Mouse (Mus musculus): ENCODE data around the gene Dido1. TPM values are rescaled to one million over a fixed set of nuclear protein-coding genes. Genes with fewer than 3 reads are reported as not detected.

Gene Dido1
- polyA plus RNA-seq, 1 experiment, result 42.2 TPM

DNA sequence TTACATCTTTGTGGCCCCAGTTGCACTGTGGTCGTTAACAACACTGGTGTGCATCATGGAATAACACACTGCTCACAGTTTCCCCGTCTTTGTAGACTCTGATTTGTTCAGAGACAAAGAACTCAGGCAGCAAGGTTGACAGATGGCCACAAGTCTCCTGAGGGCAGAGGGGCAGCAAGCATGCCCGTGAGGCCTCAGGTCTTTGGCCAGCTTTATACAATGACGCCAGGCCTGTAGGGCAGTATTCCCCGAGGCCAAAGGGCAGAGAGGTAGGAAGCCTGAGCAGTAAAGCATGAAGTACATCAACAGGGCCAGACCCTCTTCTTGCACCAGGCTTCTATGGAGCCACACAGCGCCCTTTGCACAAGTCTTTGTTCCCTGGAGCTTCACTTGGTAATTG, 54.6 kb downstream of the Dido1 start:
- Histone ChIP-seq H3K27ac (ENCODE audit: control insufficient read depth, insufficient read depth, low read length) (no peak overlapping the region), H3K27me3 (ENCODE audit: control insufficient read depth, insufficient read depth, low read length) (no peaks in the 10 kb centered on the region), H3K4me3 (ENCODE audit: control insufficient read depth, insufficient read depth, low read length) (no peak overlapping the region), H3K36me3 (ENCODE audit: control insufficient read depth, insufficient read depth, low read length) (no peaks in the 10 kb centered on the region), H3K4me1 (replicated peaks; ENCODE audit: control insufficient read depth, insufficient read depth, low read length) (no peaks in the 10 kb centered on the region)
- TF ChIP-seq CTCF (IDR thresholded peaks at IDR 0.05; ENCODE audit: borderline replicate concordance, control insufficient read depth, extremely low read depth, insufficient read depth, low read length, poor library complexity), result no peak
- TF ChIP-seq POLR2A (IDR thresholded peaks at IDR 0.05; ENCODE audit: control insufficient read depth, extremely low read depth, insufficient read depth, low read length, poor library complexity), result no peak
- WGBS, result 79% methylated on average over 6 of the region's 6 CpGs
- DNase-seq, result no peak

DNA sequence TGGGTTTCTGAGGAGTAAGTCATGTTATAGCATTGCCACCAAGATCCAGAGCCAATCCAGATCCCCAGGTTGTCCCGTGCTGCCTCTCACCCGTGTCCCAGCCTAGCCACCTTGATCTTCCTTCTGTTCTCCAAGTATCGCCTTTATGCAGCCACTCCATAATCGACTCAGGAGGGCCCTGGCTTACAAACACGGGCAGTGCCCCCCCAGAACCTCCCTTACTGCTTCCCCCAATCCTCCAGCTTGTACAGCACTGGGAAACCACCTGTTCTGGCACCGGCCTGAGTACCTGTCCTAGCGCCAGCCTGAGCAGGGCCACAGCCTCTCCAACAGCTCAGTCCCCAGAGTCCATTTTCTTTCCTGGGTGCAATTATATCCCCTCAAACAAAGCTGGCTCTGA, 55.1 kb downstream of the Dido1 start:
- no peak overlapping the region for H3K27ac ChIP-seq (ENCODE audit: control insufficient read depth, insufficient read depth, low read length)
- H3K36me3 ChIP-seq (ENCODE audit: control insufficient read depth, insufficient read depth, low read length), result no peaks in the 10 kb centered on the region
- H3K4me1 ChIP-seq (replicated peaks; ENCODE audit: control insufficient read depth, insufficient read depth, low read length), result no peaks in the 10 kb centered on the region
- 83% methylated on average over 7 of the region's 7 CpGs for WGBS
- TF ChIP-seq CTCF (IDR thresholded peaks at IDR 0.05; ENCODE audit: borderline replicate concordance, control insufficient read depth, extremely low read depth, insufficient read depth, low read length, poor library complexity), result no peak
- TF ChIP-seq POLR2A (IDR thresholded peaks at IDR 0.05; ENCODE audit: control insufficient read depth, extremely low read depth, insufficient read depth, low read length, poor library complexity), result no peak
- no peak overlapping the region for H3K4me3 ChIP-seq (ENCODE audit: control insufficient read depth, insufficient read depth, low read length)
- DNase-seq, result no peak
- no peaks in the 10 kb centered on the region for H3K27me3 ChIP-seq (ENCODE audit: control insufficient read depth, insufficient read depth, low read length)

DNA sequence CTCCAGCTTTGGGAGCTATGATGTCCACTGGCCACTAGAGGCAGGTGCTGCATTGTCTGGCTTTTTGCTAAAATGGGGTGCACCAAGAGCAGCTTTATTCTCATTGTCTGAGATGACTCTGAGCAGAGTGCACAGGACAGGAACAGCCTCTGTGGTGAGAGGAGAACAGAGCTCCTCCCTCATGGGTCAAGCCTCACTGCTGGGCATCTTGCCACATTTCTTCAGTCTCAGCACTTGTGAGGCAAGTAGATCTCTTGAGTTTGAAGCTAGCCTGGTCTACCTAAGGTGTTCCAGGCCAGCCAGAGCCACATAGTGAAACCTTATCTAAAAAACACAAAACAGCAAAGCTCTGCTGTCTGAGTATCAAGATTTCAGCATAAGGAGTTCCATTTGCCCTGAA, 63.0 kb downstream of the Dido1 start:
- Histone ChIP-seq H3K4me3 (ENCODE audit: control insufficient read depth, insufficient read depth, low read length) (no peak overlapping the region), H3K4me1 (replicated peaks; ENCODE audit: control insufficient read depth, insufficient read depth, low read length) (no peaks in the 10 kb centered on the region), H3K27ac (ENCODE audit: control insufficient read depth, insufficient read depth, low read length) (no peak overlapping the region), H3K27me3 (ENCODE audit: control insufficient read depth, insufficient read depth, low read length) (peaks cover 3% of the 10 kb centered on the region; the same call in 1 of the 2 replicates), H3K36me3 (ENCODE audit: control insufficient read depth, insufficient read depth, low read length) (no peaks in the 10 kb centered on the region)
- TF ChIP-seq POLR2A (IDR thresholded peaks at IDR 0.05; ENCODE audit: control insufficient read depth, extremely low read depth, insufficient read depth, low read length, poor library complexity), result no peak
- TF ChIP-seq CTCF (IDR thresholded peaks at IDR 0.05; ENCODE audit: borderline replicate concordance, control insufficient read depth, extremely low read depth, insufficient read depth, low read length, poor library complexity), result no peak
- no peak for DNase-seq

DNA sequence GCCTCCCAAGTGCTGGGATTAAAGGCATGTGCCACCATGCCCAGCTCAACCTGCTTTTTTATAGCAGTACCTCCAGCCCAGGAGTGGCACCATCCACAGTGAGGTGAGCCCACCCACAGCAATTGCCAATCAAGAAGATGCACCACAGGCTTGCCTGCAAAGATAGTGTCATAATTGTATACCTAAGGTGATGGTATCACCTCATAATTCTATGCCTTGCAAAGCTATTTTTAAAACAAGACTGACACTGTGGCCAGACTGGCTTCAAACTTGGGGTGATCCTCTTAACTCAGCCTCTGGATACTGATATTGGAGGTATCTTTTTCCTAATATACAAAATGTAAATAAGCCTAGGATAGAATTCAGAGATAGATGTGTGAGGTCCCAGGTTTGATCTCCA, 66.2 kb downstream of the Dido1 start:
- Histone ChIP-seq H3K4me3 (ENCODE audit: control insufficient read depth, insufficient read depth, low read length) (no peak overlapping the region), H3K27ac (ENCODE audit: control insufficient read depth, insufficient read depth, low read length) (no peak overlapping the region), H3K27me3 (ENCODE audit: control insufficient read depth, insufficient read depth, low read length) (peaks cover 6% of the 10 kb centered on the region), H3K36me3 (ENCODE audit: control insufficient read depth, insufficient read depth, low read length) (no peaks in the 10 kb centered on the region), H3K4me1 (replicated peaks; ENCODE audit: control insufficient read depth, insufficient read depth, low read length) (no peaks in the 10 kb centered on the region)
- TF ChIP-seq POLR2A (IDR thresholded peaks at IDR 0.05; ENCODE audit: control insufficient read depth, extremely low read depth, insufficient read depth, low read length, poor library complexity), result no peak
- no peak for TF ChIP-seq CTCF (IDR thresholded peaks at IDR 0.05; ENCODE audit: borderline replicate concordance, control insufficient read depth, extremely low read depth, insufficient read depth, low read length, poor library complexity)
- no peak for DNase-seq

DNA sequence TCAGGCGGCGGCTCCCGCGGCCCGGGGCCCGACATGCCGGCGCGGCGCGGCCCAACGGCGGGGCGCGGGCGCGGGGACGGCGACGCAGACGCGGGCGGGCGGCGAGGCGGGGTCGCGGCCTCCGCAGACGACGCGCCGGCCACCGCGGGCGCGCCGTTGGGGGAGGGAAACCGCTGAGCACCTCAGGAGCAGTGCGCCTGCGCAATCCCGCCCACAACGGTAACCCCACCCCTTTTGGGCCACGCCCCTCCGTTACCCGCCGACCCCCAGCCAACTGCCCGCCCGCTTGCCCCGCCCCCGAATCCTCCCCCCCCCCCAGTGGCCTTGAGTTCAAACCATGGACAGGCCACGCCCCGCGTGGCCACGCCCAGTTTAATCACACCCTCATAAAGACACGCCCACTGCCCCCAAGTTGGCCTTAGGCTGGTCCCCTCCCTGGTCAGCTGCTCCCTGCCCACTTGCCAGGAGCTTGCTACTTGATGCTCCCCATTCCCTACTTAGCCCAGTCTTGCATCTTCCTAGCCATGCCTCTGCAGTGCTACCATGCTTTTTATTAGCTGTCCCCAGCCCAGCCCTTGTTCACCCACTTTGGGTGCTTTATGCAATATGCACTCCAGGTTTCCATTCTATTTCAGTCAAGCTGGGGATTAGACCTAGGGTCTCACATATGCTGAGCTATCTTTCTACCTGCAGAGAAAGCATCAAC, 67.1 kb downstream of the Dido1 start, which contains the start of gene Tcfl5:
Gene Tcfl5, minus strand, starts transcription at position 154 of the 706 bp plus-strand sequence.
- Histone ChIP-seq H3K27me3 (ENCODE audit: control insufficient read depth, insufficient read depth, low read length) (peaks cover 6% of the 10 kb centered on the region), H3K4me1 (replicated peaks; ENCODE audit: control insufficient read depth, insufficient read depth, low read length) (no peaks in the 10 kb centered on the region), H3K36me3 (ENCODE audit: control insufficient read depth, insufficient read depth, low read length) (no peaks in the 10 kb centered on the region)

DNA sequence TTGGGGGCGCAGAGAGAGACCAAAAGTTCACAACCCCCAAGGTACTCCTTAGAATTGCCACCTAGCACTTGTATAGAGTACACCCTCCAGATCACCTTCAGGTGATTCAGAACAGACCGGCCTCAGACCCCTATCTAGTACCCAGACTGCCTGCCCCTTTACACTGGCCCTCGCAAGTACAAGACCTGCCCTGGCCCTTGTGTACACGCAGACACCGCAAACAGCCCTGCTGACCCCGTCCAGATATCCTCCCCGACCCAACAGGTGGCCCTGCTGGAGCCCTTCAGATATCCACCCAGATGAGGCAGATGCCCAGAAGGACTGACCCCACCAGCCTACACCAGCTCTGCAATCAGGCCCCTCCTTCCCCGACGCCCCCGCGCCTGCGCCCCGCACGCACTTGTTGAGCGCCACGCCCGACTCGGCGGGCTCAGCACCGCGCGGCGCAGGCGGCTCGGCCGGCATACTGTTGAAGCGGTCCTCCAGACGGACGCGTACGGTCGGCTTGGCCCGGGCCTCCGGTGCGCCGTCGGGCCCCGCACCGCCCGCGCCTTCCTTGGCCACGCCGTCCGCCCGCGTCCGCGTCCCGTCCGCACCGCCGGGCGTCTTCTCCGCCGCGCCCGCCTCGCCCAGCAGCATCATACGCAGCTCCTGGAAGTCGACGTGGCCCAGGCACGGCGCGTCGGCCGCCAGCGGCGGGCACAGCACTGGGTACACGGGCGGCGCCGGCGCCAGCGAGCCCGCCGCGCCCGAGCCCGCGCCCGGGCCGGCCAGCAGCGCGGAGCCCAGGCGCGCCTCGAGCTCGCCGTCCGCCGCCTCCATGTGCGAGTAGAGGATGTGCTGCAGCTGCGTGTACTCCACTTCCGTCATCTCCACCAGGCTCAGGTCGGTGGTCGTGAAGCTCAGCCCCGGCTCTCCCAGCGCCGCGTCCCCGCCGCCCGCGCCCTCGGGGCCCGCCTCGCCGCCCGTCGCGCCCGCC, 67.9 kb downstream of the Dido1 start:
- TF ChIP-seq POLR2A (IDR thresholded peaks at IDR 0.05; ENCODE audit: control insufficient read depth, extremely low read depth, insufficient read depth, low read length, poor library complexity) (no peak), CTCF (IDR thresholded peaks at IDR 0.05; ENCODE audit: borderline replicate concordance, control insufficient read depth, extremely low read depth, insufficient read depth, low read length, poor library complexity) (no peak)
- Histone ChIP-seq H3K27me3 (ENCODE audit: control insufficient read depth, insufficient read depth, low read length) (peaks cover 6% of the 10 kb centered on the region), H3K4me3 (ENCODE audit: control insufficient read depth, insufficient read depth, low read length) (no peak overlapping the region), H3K36me3 (ENCODE audit: control insufficient read depth, insufficient read depth, low read length) (no peaks in the 10 kb centered on the region), H3K4me1 (replicated peaks; ENCODE audit: control insufficient read depth, insufficient read depth, low read length) (no peaks in the 10 kb centered on the region), H3K27ac (ENCODE audit: control insufficient read depth, insufficient read depth, low read length) (no peak overlapping the region)
- 25% methylated on average over 112 of the region's 112 CpGs for WGBS
- DNase-seq, result no peak

More for the DNA sequence above, 67.1 kb downstream of the Dido1 start, which contains the start of gene Tcfl5:
- Histone ChIP-seq H3K27ac (ENCODE audit: control insufficient read depth, insufficient read depth, low read length) (no peak within 1 kb of the TSS), H3K4me3 (ENCODE audit: control insufficient read depth, insufficient read depth, low read length) (no peak within 1 kb of the TSS)
- TF ChIP-seq POLR2A (IDR thresholded peaks at IDR 0.05; ENCODE audit: control insufficient read depth, extremely low read depth, insufficient read depth, low read length, poor library complexity) (no peak), CTCF (IDR thresholded peaks at IDR 0.05; ENCODE audit: borderline replicate concordance, control insufficient read depth, extremely low read depth, insufficient read depth, low read length, poor library complexity) (no peak)
- 60% methylated on average over 51 of the region's 56 CpGs for WGBS
- DNase-seq, result no peak

Measured in thymus, adult 2 months (tissue).